Mouse (Mus musculus): ENCODE measurements at regions not wholly inside any gene's neighbourhood (a gene's known extent, or its start where the extent isn't known, plus 50 kb on each side); places are given as distances from the start of the nearest gene placed in this dataset.

DNA sequence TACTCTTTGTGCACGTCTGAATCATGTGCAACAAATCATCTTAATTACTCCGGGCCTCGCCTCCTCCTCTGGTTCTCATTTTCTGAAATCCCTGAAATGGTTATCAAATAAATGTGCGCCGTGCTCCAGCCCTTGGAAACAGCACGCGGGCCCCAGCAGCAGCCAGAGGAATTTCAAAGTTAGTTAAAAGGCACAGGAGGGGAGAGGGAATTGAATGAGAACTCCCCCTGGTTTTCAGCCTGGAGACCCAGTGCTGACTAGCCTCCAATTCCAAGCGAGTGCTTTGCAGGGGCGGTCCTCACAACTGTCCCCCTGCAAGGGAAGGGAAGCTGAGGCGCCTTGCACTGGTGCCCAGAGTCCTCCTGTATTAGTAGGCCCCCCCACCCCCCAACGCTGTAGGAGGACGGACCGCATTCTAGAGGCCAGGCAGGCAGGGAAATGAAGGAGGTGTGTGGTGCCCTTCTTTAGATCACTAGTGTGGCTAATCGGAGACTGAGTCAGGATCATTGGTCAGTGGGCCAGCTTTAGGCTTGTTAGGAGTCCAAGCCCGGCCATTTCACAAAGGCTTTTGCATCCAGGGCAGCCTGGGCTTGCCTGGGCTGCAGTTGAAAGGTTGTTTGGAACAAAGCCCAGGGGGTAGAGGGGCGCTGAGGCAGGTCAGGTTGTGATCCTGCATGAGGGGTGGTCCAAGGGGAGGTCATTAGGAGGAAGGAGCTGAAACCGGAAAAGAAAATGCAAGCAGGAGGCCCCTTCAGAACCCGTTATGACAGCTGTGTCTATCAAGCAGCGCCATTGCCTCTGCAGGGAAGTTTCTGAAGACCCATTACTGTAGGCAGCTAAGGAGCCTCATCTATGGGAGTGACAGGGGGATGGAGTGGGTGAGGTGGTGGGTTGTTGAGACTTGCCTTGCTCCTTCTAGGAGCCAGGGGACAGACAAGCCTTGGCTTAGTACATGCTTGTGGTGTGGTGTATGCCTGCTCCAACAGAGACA, 80.3 kb upstream of the Igfbp7 start:
- no peak for DNase-seq (ENCODE audit: low spot score)

DNA sequence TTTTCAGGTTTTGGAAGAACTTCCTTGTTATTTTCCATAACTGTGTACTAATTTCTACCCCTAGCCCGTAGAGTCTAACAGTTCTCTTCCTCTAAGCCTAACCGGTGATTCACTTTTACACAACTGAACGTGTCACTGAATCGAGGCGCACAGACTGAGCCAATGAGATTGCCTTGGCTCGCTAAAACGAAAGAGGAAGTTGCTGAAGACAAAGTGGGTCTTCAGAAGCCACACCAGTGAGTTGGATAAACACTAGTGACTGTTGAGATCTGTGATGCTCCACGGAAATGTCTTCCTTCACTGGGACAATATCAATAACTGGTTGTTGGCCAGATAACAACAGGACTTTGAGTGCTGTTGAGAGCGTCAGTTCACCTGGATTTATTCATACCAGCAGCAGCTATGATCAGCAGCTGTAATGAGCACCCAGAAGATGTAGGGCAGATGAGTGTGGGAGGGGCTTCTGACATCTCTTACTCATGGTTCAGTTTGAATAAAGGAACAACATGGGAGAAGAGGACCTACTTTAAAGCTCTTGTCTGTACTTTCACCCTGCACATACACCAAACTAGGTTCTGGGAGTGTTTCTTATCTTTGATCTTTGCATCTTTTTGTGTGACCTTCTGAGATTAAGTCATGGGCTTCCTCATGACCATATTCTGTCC, 75.3 kb upstream of the Igfbp7 start:
- DNase-seq (ENCODE audit: low spot score) = no peak

DNA sequence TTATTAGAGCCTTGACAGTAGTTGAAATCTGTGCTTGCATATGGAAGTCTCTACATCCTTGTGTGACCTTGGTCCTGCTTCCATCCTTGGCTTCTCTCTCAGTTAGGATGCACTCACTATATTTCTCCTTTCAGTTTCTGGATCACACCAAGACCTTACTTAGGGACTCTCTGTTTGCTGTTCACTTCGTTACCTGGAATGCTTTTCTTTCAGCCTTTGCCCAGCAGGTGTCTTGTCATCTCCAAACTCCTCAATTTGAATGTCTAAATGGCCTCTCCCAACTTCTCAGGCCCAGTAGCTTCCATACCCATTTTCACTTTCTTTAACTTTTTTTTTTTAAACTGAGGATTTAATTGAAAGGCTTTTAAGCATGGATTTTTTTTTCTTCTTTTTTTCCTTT, 74.0 kb upstream of the Igfbp7 start:
- DNase-seq (ENCODE audit: low spot score) = no peak

DNA sequence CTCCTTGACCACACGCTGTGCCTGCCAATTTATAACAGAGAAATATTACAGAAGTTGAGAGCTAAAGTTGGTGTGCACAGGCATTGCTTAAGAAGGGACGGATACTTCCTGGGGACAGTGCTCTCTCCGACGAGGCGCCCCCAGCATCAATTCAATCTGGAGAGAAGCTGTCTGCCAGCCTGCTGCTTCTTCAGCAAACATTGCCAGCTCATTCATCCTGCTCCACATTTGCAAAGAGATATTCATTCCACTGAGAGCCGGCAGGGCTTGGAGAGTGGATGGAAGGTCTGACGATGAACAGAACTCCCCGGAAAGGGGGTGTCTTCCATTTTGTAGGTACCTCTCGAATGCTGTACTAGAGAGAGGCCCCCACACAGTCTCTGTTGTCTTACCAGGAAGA, 70.0 kb upstream of the Igfbp7 start:
- DNase-seq (ENCODE audit: low spot score) = no peak

DNA sequence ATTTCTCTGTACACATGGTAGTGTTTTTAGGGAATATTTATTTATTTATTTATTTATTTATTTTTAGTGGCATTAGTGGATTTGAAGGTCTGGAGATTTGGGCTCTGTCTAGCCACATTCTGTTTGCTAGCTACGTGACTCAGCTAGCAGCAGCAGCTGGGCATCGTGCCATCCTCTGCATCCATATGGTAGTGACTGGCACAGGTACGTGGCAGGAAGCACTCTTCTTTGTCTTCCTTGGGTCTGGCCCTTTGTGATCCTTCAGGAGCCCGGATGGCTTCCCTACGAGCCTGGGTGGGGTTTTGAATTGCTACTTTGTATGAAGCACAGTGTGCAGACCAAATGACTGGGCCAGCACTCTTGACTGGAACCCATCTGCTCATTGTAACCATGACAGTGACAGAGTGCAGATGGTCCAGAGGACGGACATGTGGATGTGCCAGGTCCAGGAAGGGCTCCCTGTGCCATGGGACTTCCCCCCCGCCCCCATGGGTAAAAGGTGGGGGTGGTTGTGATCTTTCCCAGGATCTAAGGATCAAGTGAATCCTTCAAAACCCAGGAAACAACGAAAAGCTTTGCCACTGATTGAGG, 66.2 kb upstream of the Igfbp7 start:
- DNase-seq (ENCODE audit: low spot score) = no peak

DNA sequence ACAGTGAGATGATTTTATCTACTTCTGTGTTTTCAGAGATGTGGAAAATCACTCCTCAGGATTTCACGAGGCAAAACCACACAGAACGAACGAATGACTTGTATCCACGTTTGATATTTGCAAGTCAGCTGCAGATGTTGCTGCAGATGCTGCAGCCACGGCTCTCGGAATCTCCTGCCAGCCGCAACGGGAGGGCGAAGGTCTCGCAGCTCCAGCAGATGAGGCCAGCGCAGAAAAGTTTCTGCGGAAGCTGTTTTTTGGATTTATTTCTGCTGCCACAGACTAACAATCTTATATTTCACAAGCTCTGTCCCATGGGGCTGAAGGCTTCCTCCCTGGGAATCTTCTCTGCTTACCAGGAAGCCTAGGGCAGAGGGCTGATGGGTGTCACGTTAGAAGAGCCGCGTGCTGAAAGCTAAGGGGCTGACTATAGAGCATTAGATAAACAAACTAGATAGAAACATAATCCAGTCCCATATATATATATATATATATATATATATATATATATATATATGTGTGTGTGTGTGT, 61.5 kb upstream of the Igfbp7 start:
- DNase-seq (ENCODE audit: low spot score) = no peak

DNA sequence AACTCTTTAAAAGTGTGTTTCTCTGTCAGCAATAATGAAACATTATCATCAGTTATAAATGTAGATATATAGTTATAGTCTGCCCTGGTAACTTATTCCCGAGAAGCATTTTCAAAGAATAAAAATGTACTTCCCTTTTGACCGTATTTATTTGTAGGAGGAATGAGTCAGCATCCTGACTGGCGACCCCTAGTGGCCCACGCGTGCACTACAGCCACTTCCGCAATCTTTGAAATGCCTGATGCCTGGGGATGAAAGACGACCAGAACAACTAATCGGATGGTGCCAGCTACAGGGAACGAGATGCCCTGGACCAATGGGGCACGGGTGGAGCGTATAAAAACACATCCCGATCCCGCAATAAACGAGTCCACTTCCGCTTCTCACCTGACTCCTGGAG, 60.6 kb upstream of the Igfbp7 start:
- DNase-seq (ENCODE audit: low spot score) = peak; percentile 14

DNA sequence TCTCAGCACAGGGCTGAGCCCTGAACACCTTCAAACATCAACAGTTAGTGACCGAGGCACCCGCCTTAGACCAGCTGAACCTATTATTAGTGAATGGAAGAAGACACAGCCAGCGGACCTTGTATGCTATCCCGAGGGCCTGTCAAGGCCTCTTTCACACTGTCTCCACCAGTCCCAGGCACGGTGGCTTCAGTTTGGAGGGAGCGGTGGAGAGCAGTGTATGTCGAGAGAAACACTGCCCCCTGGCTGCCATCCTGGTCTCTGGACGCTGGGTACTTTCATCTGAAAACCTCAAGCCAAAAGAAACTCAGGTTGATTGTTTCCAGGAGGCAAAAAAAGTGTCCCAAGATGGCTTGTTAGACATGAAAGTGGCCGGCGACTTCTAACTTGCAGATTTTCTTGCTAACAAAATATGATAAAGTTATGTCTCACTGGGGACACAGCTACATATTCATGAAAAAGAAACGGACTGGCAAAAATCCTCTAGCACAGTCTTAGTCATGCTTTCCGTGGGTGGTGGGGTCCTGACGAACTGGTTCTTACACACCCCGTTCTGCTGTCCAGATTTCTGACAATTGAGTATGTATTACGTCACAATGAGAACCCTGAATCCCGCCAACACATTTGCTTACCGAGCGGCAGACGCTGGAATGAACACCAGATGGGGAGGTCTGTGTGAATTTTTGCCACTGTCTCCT, 57.2 kb upstream of the Igfbp7 start:
- DNase-seq (ENCODE audit: low spot score) = peak; percentile 40

DNA sequence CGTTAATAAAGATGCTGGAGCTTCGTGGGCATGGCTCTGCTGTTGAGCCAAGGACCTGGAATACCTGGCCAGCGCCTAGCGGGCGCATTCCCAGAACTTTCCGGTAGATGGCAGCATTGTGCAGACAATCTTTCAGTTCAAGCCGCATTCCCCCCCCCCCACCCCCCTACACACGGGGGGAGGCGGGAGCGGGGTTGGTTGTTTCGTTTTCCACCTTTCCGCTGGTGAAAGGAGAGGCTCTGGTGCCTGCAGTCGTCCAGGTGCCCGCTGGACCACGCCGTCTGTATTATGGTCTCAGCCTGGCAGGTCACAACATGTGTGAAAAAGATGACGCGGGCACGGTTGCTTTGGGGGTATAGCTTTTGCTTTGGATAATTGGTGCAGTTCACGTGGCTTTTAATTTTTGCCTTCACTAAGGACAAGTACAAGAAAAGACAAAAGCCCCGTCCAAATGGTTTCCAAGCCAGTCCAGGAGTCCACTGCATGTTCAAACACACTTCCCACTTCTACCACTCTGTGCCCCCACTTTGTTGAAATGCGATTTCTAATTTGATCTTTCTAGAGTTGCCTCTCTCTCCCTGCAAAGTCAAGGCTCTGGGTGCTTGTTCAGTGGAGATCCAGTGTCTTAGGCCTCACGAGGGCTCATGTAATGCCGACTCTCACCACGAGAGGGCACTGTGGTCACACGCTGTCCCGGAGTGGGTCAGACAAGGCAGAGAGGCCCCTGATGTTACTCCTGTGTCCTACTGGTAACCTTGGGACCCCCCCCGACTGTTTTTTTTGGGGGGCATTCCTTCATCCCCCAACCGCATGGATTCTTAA, 52.3 kb upstream of the Igfbp7 start:
- peak; percentile 89 for DNase-seq (ENCODE audit: low spot score)

All from yolk sac, embryonic 10.5 days (tissue).